Mouse (Mus musculus): ENCODE results near the gene Patl1.
"Not testable (repeated sequence)": the region's sequence is repeated elsewhere in the genome, so short reads cannot be mapped to it uniquely, and the experiment has no call there.

DNA sequence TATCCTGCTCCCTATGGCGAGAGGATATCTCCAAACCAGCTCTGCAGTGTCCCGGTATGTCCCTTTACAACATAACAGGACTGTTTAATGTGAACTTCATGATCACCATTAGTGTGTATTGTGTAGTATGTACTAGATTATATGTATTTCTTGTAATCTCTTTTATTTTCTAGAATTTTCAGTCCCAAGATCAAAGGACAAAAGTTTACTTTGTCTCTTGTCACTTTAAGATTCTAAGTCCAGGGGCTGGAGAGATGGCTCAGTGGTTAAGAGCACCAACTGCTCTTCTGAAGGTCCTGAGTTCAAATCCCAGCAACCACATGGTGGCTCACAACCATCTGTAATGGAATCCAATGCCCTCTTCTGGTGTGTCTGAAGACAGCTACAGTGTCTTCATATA lies 10.3 kb downstream of the Patl1 start:
- TF ChIP-seq CTCF (IDR thresholded peaks at IDR 0.05 in 2 of 3, conservative IDR thresholded peaks at IDR 0.05 in 1 of 3; ENCODE audit: control insufficient read depth in 1 of 3, insufficient read depth in 1 of 3, low read depth in 2 of 3, low read length in 3 of 3, poor library complexity in 1 of 3, severe bottlenecking in 1 of 3); CHD1 (IDR thresholded peaks at IDR 0.05; ENCODE audit: low read depth, low read length); ZC3H11A (IDR thresholded peaks at IDR 0.05; ENCODE audit: low read depth, low read length); MYC (IDR thresholded peaks at IDR 0.05; ENCODE audit: low read depth, low read length); GATA1 (IDR thresholded peaks at IDR 0.05; ENCODE audit: low read depth, low read length); BHLHE40 (IDR thresholded peaks at IDR 0.05; ENCODE audit: borderline replicate concordance, low read depth, low read length); POLR2A (IDR thresholded peaks at IDR 0.05; ENCODE audit: control insufficient read depth in 1 of 2, insufficient read depth in 1 of 2, low read depth in 1 of 2, low read length in 2 of 2, poor library complexity in 1 of 2); POLR2AphosphoS5 (IDR thresholded peaks at IDR 0.05; ENCODE audit: borderline replicate concordance, low read depth, low read length): not testable (repeated sequence)
